Mouse (Mus musculus): ENCODE measurements around the gene Prkn. TPM values are rescaled to one million over a fixed set of nuclear protein-coding genes. Genes with fewer than 3 reads are reported as not detected.
A peak's percentile ranks its signal among the peaks of the same experiment; 100 is the strongest.

The Prkn gene
- total RNA-seq, 1 experiment, result 1.7 TPM

DNA sequence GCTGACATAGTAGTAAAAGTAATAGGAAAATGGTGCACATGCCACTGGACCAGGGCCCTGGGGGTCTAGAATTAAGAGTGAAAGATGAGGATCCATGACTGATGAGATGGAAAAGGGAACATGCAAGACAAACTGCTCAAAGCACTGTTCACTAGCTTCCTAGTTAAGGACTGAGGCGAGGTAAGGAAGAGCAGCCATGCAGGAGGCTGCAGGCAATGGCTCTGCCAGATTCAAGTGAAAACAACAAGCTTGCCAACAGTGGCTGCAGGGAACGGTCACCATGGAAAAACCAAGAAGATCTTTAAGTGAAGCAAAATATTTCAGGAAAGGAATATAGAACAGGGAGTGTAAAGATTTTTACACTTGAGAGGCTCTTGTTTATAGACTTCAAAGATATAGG is 31.6 kb upstream of the Prkn start:
- Histone ChIP-seq H3K36me3 (ENCODE audit: control insufficient read depth, insufficient read depth, low read length, poor library complexity, severe bottlenecking) (no peaks in the 10 kb centered on the region), H3K9ac (ENCODE audit: insufficient read depth, low read depth, low read length, poor library complexity, severe bottlenecking) (no peak overlapping the region), H3K27ac (ENCODE audit: insufficient read depth, low read depth, low read length, poor library complexity, severe bottlenecking) (no peak overlapping the region), H3K4me1 (ENCODE audit: control insufficient read depth in 2 of 2, insufficient read depth in 2 of 2, low read length in 2 of 2, poor library complexity in 1 of 2) (no peaks in the 10 kb centered on the region), H3K9me3 (ENCODE audit: control insufficient read depth, insufficient read depth, low read depth, low read length) (no peaks in the 10 kb centered on the region), H3K4me3 (ENCODE audit: insufficient read depth in 1 of 2, low read depth in 1 of 2, low read length in 2 of 2, poor library complexity in 1 of 2, severe bottlenecking in 1 of 2) (no peak overlapping the region)
- TF ChIP-seq CHD2 (IDR thresholded peaks at IDR 0.05; ENCODE audit: low read depth, low read length) (no peak), ZC3H11A (IDR thresholded peaks at IDR 0.05; ENCODE audit: borderline replicate concordance, low read depth, low read length) (no peak), ZNF384 (IDR thresholded peaks at IDR 0.05; ENCODE audit: low read depth, low read length) (no peak), MAFK (IDR thresholded peaks at IDR 0.05; ENCODE audit: insufficient read depth, low read depth, low read length) (no peak), HCFC1 (IDR thresholded peaks at IDR 0.05; ENCODE audit: borderline replicate concordance, insufficient read depth, low read length) (no peak)
- in situ Hi-C loops (cut with MboI; ENCODE audit: low sequenced_read_pairs in 2 of 2, unreplicated experiment in 2 of 2), result no loop called here
- no peak for DNase-seq (ENCODE audit: low read depth, low spot score)

GRCm38 (mm10) chr17:10818971-10819370 is 21.2 kb upstream of the Prkn start:
- no peak overlapping the region for H3K4me3 ChIP-seq (ENCODE audit: insufficient read depth in 1 of 2, low read depth in 1 of 2, low read length in 2 of 2, poor library complexity in 1 of 2, severe bottlenecking in 1 of 2)
- H3K9me3 ChIP-seq (ENCODE audit: control insufficient read depth, insufficient read depth, low read depth, low read length), result no peaks in the 10 kb centered on the region
- no peak overlapping the region for H3K9ac ChIP-seq (ENCODE audit: insufficient read depth, low read depth, low read length, poor library complexity, severe bottlenecking)
- H3K4me1 ChIP-seq (ENCODE audit: control insufficient read depth in 2 of 2, insufficient read depth in 2 of 2, low read length in 2 of 2, poor library complexity in 1 of 2), result no peaks in the 10 kb centered on the region
- H3K27ac ChIP-seq (ENCODE audit: insufficient read depth, low read depth, low read length, poor library complexity, severe bottlenecking), result no peak overlapping the region
- in situ Hi-C loops (cut with MboI; ENCODE audit: low sequenced_read_pairs in 2 of 2, unreplicated experiment in 2 of 2), result no loop called here
- H3K36me3 ChIP-seq (ENCODE audit: control insufficient read depth, insufficient read depth, low read length, poor library complexity, severe bottlenecking), result no peaks in the 10 kb centered on the region
- no peak for TF ChIP-seq ZC3H11A (IDR thresholded peaks at IDR 0.05; ENCODE audit: borderline replicate concordance, low read depth, low read length)
- no peak for TF ChIP-seq HCFC1 (IDR thresholded peaks at IDR 0.05; ENCODE audit: borderline replicate concordance, insufficient read depth, low read length)
- TF ChIP-seq CHD2 (IDR thresholded peaks at IDR 0.05; ENCODE audit: low read depth, low read length), result no peak
- TF ChIP-seq MAFK (IDR thresholded peaks at IDR 0.05; ENCODE audit: insufficient read depth, low read depth, low read length), result no peak
- TF ChIP-seq ZNF384 (IDR thresholded peaks at IDR 0.05; ENCODE audit: low read depth, low read length), result no peak
- DNase-seq (ENCODE audit: low read depth, low spot score), result no peak

- Histone ChIP-seq H3K4me3 (ENCODE audit: insufficient read depth in 1 of 2, low read depth in 1 of 2, low read length in 2 of 2, poor library complexity in 1 of 2, severe bottlenecking in 1 of 2) (peak overlapping the region; percentile 66 to 81), H3K36me3 (ENCODE audit: control insufficient read depth, insufficient read depth, low read length, poor library complexity, severe bottlenecking) (no peaks in the 10 kb centered on the region), H3K9me3 (ENCODE audit: control insufficient read depth, insufficient read depth, low read depth, low read length) (no peaks in the 10 kb centered on the region), H3K27ac (ENCODE audit: insufficient read depth, low read depth, low read length, poor library complexity, severe bottlenecking) (no peak overlapping the region), H3K4me1 (ENCODE audit: control insufficient read depth in 2 of 2, insufficient read depth in 2 of 2, low read length in 2 of 2, poor library complexity in 1 of 2) (peaks cover 0 to 4% of the 10 kb centered on the region in 2 experiments; a peak in 1 of 4 replicates), H3K9ac (ENCODE audit: insufficient read depth, low read depth, low read length, poor library complexity, severe bottlenecking) (no peak overlapping the region)
- peak; percentile 37 for DNase-seq (ENCODE audit: low read depth, low spot score)
- TF ChIP-seq ZC3H11A (IDR thresholded peaks at IDR 0.05; ENCODE audit: borderline replicate concordance, low read depth, low read length), result 0 out of 2 replicates have a peak, but pooled peaks have one; percentile 37
- TF ChIP-seq HCFC1 (IDR thresholded peaks at IDR 0.05; ENCODE audit: borderline replicate concordance, insufficient read depth, low read length), result no peak
- in situ Hi-C loops (cut with MboI; ENCODE audit: low sequenced_read_pairs in 2 of 2, unreplicated experiment in 2 of 2), result no loop called here
Observed at GRCm38 (mm10) chr17:10840731-10841201, 582 bp downstream of the Prkn start.

GRCm38 (mm10) chr17:10854207-10854606 is 14.0 kb downstream of the Prkn start:
- Histone ChIP-seq H3K27ac (ENCODE audit: insufficient read depth, low read depth, low read length, poor library complexity, severe bottlenecking) (no peak overlapping the region), H3K36me3 (ENCODE audit: control insufficient read depth, insufficient read depth, low read length, poor library complexity, severe bottlenecking) (no peaks in the 10 kb centered on the region), H3K4me1 (ENCODE audit: control insufficient read depth in 2 of 2, insufficient read depth in 2 of 2, low read length in 2 of 2, poor library complexity in 1 of 2) (no peaks in the 10 kb centered on the region), H3K9me3 (ENCODE audit: control insufficient read depth, insufficient read depth, low read depth, low read length) (no peaks in the 10 kb centered on the region), H3K9ac (ENCODE audit: insufficient read depth, low read depth, low read length, poor library complexity, severe bottlenecking) (no peak overlapping the region), H3K4me3 (ENCODE audit: insufficient read depth in 1 of 2, low read depth in 1 of 2, low read length in 2 of 2, poor library complexity in 1 of 2, severe bottlenecking in 1 of 2) (no peak overlapping the region)
- TF ChIP-seq ZNF384 (IDR thresholded peaks at IDR 0.05; ENCODE audit: low read depth, low read length), result no peak
- TF ChIP-seq MAFK (IDR thresholded peaks at IDR 0.05; ENCODE audit: insufficient read depth, low read depth, low read length), result no peak
- no peak for TF ChIP-seq HCFC1 (IDR thresholded peaks at IDR 0.05; ENCODE audit: borderline replicate concordance, insufficient read depth, low read length)
- no peak for TF ChIP-seq CHD2 (IDR thresholded peaks at IDR 0.05; ENCODE audit: low read depth, low read length)
- TF ChIP-seq ZC3H11A (IDR thresholded peaks at IDR 0.05; ENCODE audit: borderline replicate concordance, low read depth, low read length), result no peak
- in situ Hi-C loops (cut with MboI; ENCODE audit: low sequenced_read_pairs in 2 of 2, unreplicated experiment in 2 of 2), result no loop called here
- no peak for DNase-seq (ENCODE audit: low read depth, low spot score)
